Mouse (Mus musculus) hematopoietic stem cell, adult 5-6 weeks (primary cell): Measurements from ENCODE around the gene Bcar3. TPM values are rescaled to one million over a fixed set of nuclear protein-coding genes. Genes with fewer than 3 reads are reported as not detected.

Experiments
- ATAC-seq, 2 experiments: fragments of 125-278 bp in 1 of 2; replicated peaks in 1 of 2; 2 replicates each; pipeline ENCODE4 v1.8.0; 2016 to 2017; ENCODE audit warnings: inconsistent platforms in 2 of 2, mild to moderate bottlenecking in 2 of 2, moderate number of reproducible peaks in 2 of 2, low read depth in 1 of 2, moderate TSS enrichment in 1 of 2; ENCODE audit not compliant: low FRiP score in 2 of 2, poor library complexity in 2 of 2, severe bottlenecking in 2 of 2, insufficient read depth in 1 of 2, low TSS enrichment in 1 of 2
- total RNA-seq: library from RNA; stranded (forward); fragments of 172-1452, 232-1000 nt; gene quantifications from 2 replicates; pipeline ENCODE4 v1.2.3, GENCODE M21; 2017

The Bcar3 gene
- total RNA-seq, 1 experiment from 2014 or later = 2.8 TPM

DNA sequence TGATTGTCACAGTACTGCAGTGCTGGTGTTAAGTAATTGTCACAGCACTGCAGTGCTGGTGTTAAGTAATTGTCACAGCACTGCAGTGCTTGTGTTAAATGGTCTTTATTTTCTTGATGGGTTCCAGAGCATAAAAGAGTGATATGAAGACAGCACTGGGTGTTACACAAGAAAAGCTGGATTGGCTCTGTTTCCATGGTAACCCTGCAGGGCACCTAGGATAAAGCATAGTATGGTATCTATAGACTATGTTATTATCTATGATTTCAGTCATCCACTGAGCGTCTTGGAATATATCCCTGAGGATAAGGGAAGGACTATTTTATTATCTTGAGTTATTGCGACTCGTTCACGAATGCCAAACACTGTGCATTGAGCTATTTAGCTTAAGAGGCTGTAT is 162.9 kb downstream of the Bcar3 start:
- ATAC-seq = no peak

DNA sequence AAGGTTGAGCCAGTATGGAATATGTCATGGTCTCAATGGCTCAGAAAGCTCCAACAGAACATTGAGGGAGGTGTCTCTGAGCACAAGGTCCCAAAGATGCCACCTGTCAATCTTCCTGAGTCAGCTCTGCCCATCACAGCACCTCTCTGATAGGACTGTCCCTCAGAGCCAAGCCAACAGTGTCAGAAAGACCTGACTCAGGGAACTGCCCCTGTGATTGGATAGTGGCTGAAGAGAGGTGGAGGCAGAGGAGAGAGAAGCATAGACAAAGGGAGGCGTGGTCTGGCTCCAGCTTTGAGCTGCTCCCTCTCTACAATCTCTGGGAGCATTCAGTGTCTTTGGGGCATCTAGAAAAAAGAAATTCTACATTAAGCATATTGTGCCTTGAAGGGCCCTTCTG is 163.8 kb downstream of the Bcar3 start:
- no peak for ATAC-seq

DNA sequence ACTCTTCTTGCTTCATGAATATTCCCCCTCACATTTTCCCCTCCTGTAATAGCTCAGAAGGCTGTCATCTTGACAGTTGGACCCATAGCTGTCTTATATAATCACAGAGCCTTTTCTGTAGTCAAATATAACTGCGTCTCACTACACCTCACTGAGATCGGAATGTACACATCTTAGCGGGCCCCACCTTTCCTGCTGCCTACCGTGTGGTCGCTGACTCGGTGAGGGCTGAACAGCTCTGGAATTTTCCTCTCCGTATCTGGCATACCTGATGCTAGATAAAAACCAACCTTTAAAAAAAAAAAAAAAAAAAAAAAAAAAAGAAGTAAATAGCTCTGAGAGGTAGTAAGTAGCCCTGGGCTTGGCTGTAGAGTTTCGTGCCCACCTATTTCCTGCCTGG is 164.8 kb downstream of the Bcar3 start:
- ATAC-seq = no peak

DNA sequence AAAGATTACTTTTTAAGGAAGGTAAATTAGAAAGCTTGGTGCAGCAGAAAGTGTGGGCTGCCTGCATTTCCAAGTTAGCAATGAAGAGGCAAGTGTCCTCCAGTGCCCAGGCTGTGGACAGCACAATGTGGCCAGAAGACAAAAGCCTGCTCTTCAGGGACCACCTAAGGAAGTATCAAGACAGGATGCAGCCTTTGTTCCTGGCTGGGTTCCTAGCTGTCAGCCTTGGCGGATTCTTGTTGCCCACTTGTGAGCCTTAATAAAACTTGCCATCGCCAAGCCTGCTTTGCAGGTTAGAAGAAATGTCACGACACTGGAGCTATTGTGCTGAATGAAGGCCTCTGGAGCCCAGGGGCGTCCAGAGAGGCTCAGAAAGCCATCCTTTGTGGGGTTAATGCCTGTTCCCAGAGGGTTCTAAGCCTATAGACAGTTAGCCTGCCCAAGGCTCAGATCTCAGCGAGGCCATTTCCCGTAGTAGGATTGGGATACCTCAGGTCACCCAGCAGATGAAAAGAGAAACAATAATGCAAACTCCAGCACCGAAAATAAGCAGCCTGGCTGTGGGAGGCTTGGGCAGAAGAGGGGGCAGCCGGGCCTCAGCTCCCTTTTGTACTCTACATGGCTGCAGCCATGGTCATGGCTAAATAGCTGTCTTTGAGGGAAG is 167.0 kb downstream of the Bcar3 start:
- no peak for ATAC-seq

DNA sequence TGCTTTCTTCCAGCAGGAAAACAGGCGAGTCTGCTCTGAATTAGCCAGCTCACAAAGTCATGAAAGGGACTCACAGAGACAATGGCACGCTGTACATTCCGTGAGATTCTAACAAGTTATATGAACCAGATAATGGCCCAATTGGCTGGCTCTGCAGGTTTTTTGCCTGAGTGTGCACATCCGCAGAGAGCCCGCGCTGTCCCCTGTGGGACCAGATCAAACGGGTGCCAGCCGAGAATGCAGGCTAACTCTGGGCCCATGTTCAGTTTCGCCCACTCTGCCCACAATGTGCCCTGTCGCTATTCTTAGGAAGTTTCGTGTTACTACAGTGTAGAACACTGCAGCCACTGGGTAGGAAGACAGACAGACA is 167.6 kb downstream of the Bcar3 start:
- no peak for ATAC-seq

DNA sequence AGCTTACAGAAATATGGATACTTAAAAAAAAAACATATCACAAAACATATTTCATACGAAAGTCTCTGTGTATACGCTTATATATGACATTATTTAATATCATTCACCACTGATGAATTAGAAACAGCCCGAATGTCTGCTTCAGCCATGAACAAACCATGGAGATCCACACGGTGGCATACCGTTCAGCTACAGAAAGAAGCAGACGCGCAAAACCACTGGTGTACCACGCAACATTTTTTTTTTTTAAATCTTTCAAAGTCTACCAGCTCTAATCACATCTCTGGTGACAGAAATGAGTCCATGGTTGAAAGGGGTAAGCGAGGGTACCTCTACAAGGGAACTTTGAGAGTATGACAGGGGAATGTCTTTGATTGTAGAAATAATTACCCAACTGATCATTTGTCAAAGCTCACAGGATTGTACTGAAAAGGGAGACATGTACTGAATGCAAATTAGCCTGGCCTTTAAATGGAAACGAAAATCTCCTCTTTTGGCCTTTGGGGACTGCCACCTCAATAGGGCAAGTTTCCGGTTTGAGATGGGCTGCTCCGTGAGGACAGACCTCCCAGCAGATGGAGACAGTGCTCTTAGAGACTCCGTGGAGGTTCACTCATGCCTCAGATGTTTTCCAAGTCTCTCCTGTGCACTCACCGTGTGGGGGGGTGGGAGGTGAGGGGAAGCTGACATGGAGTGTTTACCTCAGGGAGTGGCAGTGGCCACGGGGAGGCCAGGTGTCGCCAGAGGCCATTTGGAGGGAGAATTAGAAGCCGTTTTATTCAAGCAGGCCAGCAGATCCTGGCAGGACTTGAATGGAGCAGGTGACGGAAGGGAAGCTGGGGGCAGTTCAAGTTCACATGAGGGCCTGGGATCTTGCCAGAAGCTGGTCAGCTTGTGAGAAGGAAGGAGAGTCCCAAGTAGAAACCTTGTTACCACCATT is 168.3 kb downstream of the Bcar3 start:
- peak; percentile 40 to 60; a peak in 3 of 4 replicates for ATAC-seq

DNA sequence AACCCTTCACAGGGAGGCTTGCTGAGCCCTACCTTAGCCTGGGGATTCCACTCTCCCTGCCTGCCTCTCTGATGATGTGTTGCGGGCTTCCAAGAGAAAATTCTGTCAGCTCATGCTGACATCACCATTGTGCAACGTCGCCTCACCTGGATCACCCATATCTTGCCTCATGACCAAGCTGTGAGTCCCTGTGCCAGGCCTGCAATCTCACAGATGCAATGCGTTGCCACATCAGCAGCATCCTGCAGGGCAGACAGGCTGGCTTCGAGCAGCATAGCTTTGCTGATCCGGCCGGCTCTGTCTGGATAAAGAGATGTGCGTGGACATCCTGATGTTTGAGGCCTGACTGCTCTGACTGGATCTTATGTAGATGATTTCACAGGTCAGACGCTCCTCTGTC is 169.2 kb downstream of the Bcar3 start:
- no peak for ATAC-seq

DNA sequence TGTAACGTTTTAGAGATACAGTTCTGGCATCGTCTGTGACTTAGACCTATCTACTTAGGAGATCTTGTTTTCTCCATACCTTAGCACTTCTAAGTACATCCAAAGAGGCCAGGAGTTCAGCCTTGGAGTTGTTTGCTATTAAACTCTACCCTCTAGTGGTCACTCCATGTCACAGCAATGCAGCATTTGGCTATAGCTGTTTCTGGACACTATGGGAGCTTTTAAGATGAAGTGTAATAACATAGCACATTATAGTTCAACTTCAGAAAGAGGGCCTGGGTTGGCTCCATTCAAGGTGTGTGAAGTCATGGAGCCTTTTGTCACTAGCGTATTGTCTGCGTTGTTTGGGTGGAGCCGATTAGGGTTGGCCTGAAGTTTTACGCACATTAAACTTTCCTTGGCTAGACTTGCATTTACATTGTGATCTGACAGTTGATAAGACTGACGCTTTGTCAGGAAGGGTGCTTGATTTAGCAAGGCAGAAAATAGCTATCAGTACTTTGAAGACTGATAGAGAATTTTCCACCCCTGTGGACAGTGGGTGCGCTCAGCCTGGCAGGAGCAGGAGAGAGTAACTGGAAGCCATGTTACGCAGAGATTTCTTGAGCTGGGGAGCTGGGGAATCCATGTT is 172.3 kb downstream of the Bcar3 start:
- peak; percentile 74 to 79 for ATAC-seq

DNA sequence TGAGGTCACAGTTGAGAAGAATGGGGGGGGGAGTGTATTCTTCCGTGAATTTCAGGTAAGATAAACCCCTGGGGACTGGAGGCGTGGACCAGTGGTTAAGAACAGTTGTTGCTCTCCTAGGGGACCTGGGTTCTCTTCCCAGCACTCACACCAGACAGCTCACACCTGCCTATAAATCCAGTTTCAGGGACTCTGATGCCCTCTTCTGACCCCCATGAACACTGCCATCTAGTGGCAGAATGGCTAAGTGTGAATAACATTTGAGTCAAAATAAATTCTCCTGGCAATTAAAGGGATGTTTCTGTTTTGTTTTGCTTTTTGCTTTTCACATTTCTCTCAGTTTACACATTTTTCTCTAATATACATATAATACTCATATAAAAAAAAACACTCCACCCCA is 174.0 kb downstream of the Bcar3 start:
- ATAC-seq = 0 out of 4 replicates have a peak, but pooled peaks of 1 of the 2 experiments have one; percentile 30

DNA sequence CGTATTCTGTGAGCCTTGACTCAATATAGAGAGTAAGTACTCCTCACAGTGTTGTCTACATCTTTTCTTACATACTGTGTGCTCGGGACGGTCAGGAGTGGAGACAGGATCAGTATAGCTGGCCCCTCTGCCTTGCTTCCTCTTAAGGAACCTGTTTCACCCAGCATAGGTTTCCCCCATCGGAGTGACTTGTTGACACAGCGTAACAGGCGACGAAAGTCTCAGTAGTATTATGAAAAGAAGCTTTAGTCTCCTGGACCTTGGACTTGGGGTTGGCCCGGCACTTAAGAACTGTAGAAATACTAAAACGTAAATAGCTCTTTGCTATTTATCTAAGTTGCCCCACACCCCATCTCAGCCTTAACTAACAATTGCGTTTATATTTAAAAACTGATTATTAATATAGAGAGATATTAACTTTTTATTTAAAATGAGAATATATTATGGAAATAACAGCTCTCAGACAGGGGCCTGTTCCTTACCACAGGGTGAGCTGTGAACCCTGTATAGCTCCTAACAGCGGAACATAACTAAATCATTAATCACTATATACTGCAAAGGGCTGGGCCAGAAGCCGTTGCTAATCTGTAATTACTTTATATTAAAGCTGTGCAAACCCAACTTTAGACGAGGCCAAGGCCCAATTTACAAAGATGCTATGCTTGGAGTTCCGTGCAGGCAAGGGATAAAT is 176.5 kb downstream of the Bcar3 start:
- ATAC-seq = no peak

DNA sequence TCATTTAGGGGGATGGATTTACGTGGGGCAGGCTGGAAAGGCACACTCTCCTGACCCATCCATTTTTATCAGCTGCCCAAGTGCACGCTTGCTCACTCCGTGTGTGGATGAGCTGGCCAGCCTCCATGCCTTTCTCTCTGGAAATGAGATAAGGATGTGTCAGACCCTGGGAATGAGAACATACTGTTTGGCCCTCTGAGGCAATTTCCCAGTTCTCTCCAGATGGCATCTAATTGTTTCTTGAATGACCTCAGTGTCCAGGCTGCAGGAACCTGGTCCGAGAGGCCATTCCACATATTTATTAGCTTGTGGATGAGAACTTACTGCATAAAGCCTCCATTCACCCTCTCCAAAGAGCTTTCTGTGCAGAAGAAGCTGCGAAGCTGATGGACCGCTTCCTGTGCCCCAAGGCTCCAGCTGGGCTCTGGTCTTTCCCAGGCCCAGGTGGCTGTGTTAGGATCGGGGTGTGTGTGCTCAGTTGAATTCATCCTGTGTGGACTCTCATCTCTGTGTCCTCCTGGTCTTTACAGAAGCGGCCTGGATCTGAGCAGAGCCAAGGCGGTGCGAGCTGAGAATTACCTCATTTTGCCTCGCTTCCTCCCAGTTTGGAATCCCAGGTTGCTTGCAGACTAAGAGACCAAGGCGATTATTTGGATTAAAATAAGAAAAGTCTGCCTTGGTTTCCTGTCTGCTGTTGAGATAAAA is 177.2 kb downstream of the Bcar3 start:
- ATAC-seq = no peak

DNA sequence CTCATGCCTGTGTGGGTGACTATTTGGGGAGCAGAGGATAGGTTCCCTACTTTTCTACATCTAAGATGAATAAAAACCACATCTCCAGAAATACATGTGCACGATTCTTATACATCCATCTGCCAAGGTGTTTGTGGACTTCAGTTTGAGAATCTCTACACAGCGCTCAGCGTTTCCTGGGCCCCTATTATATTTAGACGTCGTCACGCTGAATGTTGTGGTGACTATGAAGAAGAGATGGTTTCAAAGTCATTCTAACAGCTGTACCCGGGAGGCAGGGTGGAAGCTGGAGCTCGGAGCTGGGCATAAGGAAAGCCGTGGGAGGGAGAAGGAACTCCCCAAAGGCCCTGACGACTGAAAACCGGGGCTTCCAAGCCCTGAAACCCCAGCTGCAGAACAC is 178.5 kb downstream of the Bcar3 start:
- ATAC-seq = no peak

DNA sequence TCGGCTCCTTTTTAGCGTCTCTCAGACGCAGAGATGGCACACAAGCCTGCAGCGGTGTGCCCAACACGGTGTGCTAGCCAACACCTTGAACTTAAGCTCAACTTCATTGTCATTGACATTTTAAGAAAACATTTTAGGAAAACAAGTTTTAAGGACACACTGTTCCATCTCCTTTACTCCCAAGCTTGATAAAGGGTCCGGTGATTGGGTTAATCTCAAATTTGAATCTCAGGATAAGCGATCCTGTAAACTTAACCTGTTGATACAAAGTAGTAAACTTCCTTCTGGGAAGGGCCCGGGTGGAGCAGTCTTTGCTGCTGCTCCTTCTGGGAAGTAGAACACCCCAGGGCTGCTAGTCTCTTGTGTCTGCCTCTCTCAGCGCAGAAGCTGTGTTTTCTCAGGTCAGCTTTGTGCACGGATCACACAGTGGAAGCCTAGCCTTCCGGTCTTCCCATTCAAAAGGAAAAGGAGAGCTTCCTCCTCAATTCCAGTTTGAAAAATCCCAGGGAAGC is 179.6 kb downstream of the Bcar3 start:
- no peak for ATAC-seq

DNA sequence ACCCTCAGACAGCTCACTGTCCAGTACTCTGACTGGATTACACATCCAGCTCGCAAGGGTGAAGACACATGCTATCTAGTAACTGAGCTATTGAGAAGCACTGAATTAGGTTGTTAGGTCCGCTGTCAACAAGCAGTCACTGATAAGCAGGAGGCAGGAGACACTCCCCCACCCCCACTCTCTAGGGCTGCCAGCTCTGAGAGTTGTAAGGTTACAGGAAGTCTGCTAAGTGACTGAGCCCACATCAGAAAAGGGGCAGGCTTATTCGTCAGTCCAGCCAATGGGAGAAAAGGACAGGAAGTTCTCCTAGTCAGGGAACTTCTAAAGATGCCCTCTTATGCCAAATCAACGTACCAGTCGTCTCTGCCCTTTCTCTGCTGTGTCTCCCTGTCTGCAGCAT is 180.1 kb downstream of the Bcar3 start:
- ATAC-seq = peak; percentile 88 to 92

DNA sequence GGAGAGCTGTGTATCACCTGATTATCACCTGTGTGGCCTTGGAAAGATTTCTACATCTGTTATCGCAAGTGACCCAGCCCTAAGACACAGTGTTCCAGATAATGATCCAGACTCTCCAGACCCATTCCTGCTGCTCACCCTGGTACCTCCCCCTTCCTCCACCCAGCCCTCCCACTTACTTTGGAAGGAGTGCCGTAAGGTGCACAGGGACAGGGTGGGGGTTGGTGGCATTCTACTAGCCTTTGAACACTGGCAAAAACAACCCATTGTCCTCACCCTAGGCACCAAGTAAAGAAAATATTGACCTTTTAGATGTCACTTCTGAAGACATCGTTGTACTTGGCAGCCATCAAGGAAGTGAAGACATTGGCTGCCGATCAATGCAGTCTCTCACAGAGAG is 180.9 kb downstream of the Bcar3 start:
- no peak for ATAC-seq

DNA sequence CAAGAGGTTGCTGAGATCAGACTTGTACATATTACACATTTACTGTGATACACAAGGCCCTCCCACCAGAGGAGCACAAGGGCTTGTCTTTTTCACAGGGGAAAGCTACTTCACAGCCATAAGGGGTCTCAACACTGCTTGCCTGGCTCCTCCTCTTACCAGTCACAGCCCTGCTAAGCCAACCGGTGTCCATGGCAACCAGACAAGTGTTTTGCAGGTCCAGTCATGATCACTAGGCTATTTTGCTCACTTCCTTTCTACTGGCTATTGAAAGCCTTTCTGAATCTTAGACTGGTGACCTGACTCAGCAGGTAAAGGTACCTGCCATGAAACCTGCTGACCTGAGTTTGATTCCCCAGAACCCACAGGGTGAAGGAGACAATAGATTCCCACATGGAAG is 181.8 kb downstream of the Bcar3 start:
- no peak for ATAC-seq

DNA sequence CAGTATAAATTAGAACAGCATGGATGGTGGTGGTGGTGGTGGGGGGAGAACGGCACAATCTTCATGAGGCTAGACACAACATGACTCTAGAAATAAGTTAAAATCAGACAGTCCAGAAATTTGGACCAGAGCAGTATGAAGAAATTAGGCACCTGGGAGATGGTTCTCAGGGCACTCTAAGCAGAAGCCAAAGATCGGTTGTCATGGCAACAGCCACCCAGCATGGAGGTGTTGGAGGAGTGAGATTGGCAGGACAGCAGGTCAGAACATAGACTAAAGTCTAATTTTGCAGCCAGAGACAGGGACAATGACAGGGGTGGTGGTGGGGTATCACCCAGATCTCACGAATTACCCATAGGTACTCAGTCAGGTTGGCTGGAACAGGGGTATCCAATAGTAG is 182.7 kb downstream of the Bcar3 start:
- no peak for ATAC-seq
